Mouse (Mus musculus) megakaryocyte progenitor cell, adult 5-6 weeks (primary cell): ENCODE results near the gene Ccdc85c. TPM values are rescaled to one million over a fixed set of nuclear protein-coding genes. Genes with fewer than 3 reads are reported as not detected.

Experiments used
- ATAC-seq: replicated peaks from 2 replicates; pipeline ENCODE4 v1.8.0; 2016; ENCODE audit warnings: mild to moderate bottlenecking, moderate TSS enrichment, inconsistent platforms; ENCODE audit not compliant: poor library complexity
- total RNA-seq, 2 experiments: library from RNA; stranded (forward) in 1 of 2; stranded (reverse) in 1 of 2; fragments of 157-497, 149-512 nt in 1 of 2; fragments of 200-1000 nt in 1 of 2; gene quantifications; 2 replicates each; pipeline versions ENCODE4 v1.2.3 to v1.2.4; 2015 to 2017

Ccdc85c gene
- total RNA-seq, 2 experiments from 2014 or later, result 0.46 to 0.64 TPM

DNA sequence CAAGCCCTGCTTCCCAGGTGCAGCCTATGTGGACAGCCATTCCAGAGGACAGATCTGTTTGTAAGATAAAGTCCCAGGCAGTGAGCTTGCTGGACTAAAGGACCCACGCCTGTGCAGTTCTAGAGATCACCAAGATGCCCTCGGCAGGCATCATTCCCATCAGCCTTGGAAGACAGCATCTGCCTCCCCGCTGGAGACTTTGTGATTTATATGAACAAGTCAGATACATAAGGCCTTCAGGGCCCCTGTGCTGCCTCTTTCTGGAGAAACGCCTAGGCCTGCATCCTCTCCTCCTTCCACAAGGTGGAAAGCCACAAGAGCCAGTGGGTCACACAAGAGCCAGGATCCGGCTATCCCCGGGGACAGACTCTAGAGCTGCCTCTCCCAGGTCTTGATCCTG is 33.6 kb downstream of the Ccdc85c start:
- ATAC-seq, result no peak

GRCm38 (mm10) chr12:108240953-108241588 is 34.2 kb downstream of the Ccdc85c start:
- ATAC-seq, result peak; percentile 35

DNA sequence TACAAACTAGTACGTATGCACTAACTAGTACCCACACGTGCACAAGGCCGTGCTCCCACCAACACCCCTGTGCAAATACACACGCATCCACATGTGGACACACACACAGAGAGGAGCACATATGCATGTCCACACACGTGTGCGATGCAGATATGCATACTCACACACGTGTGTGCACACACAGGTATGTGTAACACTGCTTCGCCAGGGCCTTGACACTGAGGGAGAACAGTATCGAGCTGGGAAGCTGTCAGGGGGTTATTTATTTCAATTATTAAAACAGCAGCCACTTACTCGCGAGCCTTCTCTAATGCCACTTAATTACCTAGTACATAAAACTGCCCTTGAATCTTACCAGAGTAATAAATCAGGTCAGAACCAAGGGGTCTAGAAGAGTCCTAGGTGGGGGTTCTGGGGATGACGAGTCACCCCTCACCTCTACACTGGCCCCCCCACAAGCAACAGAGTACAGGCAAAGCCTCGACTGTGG is 34.8 kb downstream of the Ccdc85c start:
- ATAC-seq, result no peak

DNA sequence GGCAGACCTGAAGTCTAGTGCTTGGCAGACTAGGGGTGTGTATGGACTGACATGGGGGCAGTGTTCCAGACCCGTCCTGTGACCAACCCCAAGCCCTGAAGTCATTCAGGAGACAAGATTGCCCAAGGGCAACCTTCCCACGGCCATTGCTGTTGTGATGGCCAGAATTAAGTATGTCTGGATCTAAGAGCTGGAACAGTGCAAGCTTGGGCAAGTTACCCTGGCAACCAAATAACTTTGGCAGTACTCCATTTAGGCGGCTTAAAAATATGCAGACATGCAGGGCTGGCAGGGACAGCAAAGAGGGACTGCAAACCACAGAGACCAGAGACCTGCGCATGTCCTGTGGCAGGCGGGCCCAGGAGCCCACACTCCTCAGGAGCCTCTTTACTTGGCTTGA is 35.8 kb downstream of the Ccdc85c start:
- ATAC-seq, result no peak

DNA sequence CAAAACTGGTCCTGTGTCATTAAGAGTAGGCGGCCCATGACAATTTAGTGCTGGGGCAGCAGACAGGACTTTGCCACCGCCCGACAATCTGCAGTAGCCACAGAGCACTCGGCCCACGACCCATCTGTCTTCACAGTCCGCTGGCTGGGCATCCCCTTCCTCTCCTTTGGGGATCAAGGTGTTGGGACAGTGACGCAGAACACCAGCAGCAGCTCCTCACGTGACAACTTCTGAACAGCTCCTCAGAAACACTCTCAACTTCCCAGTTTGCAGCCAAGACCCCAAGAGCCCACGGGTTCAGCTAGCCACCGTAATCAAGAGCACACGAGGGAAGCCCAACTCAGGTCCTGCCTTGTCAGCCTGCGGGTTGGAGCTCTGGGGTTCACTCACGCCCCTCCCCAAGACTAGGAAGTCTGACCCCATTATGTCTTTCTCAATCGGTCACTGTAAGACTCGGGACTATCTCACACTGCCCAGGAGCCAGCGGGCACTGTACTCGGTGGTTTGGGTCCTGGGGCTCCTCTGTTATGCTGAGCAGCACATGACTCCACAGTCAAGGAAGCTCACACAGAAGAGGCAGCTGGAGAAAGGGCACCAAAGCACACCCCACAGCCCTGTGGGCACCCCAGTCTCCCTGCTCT is 36.7 kb downstream of the Ccdc85c start:
- no peak for ATAC-seq

GRCm38 (mm10) chr12:108237300-108238006 is 37.8 kb downstream of the Ccdc85c start:
- no peak for ATAC-seq

- ATAC-seq, result no peak
These were observed 39.2 kb downstream of the Ccdc85c start for GRCm38 (mm10) chr12:108235976-108236555.

DNA sequence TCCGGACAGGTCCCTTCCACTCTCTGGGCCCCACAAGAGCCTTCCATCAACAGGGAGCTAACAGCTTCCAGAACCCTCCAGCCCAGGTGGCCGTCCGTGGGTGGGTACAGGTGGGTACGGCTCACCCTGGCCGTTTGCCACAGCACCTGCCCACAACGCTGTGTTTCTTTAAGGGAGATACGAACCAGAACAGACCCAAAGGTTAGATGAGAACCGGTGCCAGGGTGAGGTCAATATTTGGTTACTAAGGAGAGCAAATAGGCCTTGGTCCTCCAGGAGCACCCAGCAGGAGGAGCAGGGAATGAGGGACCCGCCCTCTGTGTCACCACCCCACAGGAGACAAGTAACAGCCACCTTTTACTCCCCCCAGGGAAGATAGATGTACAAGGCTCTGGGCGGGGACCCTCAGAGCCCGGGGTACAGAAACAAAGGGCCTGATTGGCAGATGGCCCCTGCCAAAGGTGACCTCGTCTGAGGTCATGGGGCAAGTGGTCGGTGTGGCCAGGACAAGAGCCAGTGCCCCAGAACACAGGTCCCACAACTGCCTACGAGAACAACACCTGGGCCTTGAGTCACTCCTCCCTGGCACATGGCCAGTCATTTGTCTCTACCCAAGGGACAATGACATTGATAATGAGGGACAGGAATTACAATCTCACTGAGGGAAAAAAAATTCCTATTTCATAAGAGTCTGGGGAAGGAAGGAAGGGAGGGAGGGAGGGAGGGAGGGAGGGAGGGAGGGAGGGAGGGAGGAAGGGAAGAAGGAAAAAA is 40.2 kb downstream of the Ccdc85c start:
- ATAC-seq, result no peak

GRCm38 (mm10) chr12:108233736-108234135 is 41.5 kb downstream of the Ccdc85c start:
- ATAC-seq, result no peak

DNA sequence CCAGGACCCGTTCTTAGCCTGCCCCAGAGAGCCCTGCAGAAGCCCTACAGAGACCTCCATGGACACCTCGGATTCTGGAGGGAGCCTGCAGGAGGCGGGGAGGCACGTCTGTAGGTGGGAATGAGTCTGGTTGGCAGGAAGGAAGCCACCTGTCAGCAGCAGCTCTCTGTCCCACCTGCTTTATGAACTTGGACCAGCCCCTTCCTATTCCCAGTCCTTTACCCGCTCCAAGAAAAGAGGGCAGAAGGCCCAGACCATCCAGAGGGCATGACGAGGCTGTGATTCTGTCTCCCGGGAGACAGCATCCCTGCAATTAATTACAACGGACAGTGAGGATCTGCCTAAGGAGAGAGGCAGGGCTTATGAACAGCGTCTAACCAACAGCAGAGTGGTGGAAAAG is 43.3 kb downstream of the Ccdc85c start:
- no peak for ATAC-seq

DNA sequence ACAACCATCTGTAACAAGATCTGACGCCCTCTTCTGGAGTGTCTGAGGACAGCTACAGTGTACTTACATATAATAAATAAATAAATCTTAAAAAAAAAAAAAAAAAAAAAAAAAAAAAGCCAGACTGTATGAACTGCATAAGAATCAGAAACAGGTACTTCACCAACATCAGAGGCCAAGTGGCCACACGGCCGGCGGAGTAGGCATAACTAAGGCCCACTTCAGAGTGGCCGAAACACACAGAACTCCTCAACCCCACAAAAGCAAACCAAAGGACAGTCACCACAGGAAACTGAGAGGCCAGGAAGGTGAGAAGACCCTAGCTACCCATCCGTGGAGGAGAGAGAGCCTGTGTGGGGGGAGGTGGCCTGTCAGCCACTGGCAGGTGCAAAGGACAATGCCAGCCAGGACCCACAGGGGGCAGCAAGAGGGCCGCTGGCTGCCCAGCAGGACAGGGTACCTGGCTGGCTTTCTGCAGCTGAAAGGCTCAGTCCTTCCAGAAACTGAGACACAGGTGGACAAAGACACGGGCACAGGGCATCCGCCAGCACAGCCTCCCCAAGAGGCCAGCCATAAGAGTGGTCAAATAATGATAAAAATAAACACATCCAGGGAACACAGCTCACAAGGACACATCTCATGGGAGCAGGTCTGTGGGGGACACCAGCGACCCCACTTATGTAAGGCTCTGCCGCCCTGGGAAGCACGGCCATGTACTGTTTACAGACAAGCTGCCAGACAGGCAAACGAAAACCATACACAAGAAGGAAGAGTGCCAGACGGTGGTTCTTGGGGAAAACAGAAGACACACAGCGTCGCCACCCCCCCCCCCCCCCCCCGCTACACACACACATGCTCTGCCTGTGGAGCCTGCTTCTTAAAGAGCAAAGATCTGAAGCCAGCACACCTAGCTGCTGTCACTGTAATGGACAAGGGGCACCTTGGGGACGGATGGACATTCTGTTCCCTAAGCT is 44.1 kb downstream of the Ccdc85c start:
- peak; percentile 62 for ATAC-seq

GRCm38 (mm10) chr12:108230077-108230476 is 45.1 kb downstream of the Ccdc85c start:
- no peak for ATAC-seq

GRCm38 (mm10) chr12:108227527-108227926 is 47.7 kb downstream of the Ccdc85c start:
- no peak for ATAC-seq

GRCm38 (mm10) chr12:108226941-108227340 is 48.3 kb downstream of the Ccdc85c start:
- no peak for ATAC-seq

DNA sequence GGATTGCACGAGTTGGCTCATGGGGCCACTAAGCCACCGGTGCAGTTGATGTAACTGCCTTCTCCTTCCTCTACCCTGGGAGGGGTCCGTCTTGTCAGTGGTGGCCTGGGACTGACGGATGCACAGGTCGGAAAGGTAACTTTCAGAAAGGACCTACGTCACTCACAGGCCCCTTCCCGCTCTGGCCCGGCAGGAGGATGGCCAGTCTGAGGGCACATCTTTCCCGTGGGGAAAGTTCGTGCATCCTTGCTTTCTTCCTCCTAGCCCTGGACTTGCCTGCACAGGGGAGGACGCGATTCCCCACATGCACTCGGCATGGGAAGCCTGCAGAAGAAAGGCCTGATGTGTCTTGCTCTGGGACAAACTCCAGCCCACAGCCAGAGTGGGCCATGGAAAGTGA is 49.0 kb downstream of the Ccdc85c start:
- ATAC-seq, result no peak

DNA sequence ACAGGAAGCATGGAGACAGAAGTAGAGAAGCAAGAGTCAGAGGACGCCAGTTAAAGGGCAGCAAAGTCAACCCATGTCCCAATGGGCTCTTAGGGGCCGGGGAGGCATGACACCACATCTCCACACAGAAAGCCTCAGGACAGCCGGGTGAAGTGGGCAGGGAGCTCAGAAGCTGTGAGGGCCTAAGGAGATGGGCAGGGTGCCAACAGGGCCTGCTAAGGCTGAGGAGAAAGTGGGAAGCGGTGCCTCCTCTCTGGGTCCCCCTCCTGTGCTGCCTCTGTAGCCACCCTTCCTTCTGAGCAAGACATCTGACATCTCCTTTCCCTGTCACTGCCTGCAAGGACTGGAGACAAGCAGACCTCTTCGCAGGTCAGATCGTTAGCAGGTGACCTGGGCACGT is 49.4 kb downstream of the Ccdc85c start:
- ATAC-seq, result no peak

DNA sequence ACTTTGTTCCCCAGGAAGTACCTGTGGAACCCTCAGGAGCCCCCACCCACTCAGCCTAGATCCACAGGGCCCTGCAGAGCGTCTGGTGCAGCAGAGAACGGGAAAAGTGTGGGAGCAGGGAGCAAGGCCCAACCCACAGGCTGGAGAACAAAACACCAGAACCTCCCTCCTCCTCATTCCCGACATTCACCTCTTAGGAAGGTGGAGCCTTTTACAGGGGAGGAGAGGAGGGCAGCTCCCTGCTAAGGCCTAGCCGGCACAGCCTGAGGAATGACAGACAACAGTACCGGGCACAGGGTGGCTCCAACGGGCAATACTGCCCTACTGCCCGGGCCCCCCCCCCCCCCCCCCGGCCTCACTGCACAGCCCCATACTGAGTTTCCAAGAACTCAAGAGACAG is 51.9 kb downstream of the Ccdc85c start:
- ATAC-seq, result no peak

DNA sequence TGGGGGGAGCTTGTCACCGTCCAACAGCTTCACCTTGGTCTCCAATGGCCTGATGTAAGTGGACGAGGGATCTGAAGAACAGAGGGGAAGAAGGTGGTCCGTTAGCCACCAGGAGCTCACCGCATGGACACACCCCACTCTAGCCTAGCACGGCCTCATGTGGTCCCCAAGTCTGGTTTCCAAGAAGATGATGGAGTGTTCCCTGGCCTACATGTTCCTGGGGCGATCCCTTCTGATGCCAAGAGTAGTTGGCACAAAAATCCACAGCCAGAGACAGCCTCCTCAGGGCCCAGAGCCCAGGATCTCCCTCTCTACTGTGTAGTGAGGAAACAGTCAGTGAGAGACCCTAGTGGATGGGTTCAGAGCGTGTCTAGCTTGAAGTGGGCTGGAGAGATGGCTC is 53.5 kb downstream of the Ccdc85c start:
- ATAC-seq, result no peak

DNA sequence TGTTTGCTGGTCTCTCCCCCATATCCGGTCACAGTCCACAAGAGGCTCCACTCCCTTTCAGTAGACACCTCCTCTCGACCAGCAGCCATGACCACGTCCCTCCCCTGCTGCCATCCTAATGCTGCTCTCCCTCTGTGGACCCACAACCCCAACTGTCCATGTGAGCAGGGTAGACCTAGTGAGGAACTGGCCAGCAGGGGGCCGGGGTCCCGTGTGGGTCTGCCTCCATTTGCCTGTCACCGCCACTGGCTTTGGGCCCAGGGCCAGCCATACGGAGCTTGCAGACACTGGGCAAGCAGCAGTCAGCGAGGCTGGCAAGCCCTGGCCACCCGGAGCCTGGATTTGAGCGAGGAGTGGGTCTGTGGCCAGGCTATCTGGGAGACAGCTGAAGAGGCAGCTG is 54.0 kb downstream of the Ccdc85c start:
- ATAC-seq, result peak; percentile 21; the same call in 1 of the 2 replicates

- ATAC-seq, result no peak
These were observed 54.6 kb downstream of the Ccdc85c start for GRCm38 (mm10) chr12:108220621-108221020.
